Mouse (Mus musculus) layer of hippocampus, postnatal 10 days (tissue): Measurements from ENCODE around the gene Cyp1a2. TPM values are rescaled to one million over a fixed set of nuclear protein-coding genes. Genes with fewer than 3 reads are reported as not detected.
"Not testable (repeated sequence)": the region's sequence is repeated elsewhere in the genome, so short reads cannot be mapped to it uniquely, and the experiment has no call there.

Experiments used
- DNase-seq, 2 experiments: peaks; one replicate each; pipeline ENCODE4 v3.0.0; 2021; ENCODE audit warnings: low spot score in 2 of 2
- long read RNA-seq: library from polyadenylated mRNA; stranded (forward); transcript quantifications from one replicate; pipeline ENCODE4 v2.0.0, GENCODE M21; 2023
- total RNA-seq, 2 experiments: library from RNA; stranded (reverse); gene quantifications; 2 replicates each; pipeline ENCODE4 v1.2.3; 2021

The Cyp1a2 gene
- not detected for total RNA-seq
- long read RNA-seq = 0 reads

DNA sequence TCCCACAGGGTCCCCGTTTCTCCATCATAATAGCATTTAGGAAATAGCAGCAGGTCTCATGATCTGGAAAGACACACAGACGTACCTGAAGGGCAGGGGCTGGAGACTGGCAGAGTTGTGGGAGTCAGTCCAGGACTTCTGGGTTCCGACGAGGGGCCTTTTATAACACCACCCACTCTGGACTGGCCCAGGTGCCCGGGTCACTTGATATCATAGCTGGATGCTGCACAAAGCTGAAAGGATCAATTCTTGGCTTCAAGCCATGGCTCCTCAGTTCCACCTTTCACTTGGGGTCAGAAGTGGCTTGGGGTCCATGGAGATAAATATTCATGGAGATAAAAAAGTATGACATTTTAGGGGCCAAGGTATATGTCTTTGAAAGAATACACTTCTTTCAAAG lies at the start of gene Cyp1a2:
Gene Cyp1a2 (minus strand): TSS at position 184 of the 400 bp plus-strand sequence.
- no peak for DNase-seq

- no peak for DNase-seq
Observed at GRCm38 (mm10) chr9:57728312-57728711, 44.8 kb upstream of the Cyp1a2 start.

GRCm38 (mm10) chr9:57724701-57725100 lies 41.2 kb upstream of the Cyp1a2 start:
- DNase-seq = no peak

GRCm38 (mm10) chr9:57723796-57724195 lies 40.3 kb upstream of the Cyp1a2 start:
- no peak for DNase-seq

GRCm38 (mm10) chr9:57723315-57723715 lies 39.8 kb upstream of the Cyp1a2 start:
- DNase-seq = peak; percentile 56 to 67

DNA sequence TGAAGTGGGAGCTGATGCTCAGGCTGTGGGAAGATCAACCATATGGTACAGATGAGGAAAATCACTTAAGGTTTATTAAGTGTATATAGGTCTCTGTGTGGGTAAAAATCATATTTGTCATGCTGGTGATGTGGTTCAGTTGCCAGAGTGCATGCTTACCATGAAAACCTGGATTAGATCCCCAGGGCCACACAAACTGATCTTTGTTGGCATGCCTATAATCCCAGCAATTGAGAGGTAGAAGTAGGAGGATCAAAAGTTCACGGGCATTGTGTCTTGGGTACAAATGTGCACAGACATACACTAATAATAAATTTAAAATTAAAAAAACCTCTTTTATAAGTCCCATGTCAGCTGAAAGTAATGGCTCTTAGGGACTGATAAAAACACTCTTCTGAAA lies 38.9 kb upstream of the Cyp1a2 start:
- no peak for DNase-seq

DNA sequence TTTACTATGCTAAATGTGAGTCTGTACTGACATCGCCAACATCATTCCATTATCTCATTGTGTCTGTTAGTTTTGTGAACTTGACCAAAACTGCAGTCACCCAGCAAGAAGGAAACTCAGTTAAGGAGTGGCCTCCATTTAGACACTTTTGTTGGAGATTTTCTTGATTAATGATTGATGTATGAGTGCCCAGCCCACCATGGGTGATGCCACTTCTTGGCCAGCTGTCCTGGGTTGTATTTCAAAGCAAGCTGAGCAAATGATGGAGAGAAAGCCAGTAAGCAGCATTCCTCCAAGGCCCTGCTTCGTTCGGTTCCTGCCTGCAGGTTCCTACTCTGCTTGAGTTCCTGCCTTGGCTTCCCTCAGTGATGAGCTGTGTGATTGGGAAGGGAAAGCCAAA lies 37.2 kb upstream of the Cyp1a2 start:
- DNase-seq = no peak

DNA sequence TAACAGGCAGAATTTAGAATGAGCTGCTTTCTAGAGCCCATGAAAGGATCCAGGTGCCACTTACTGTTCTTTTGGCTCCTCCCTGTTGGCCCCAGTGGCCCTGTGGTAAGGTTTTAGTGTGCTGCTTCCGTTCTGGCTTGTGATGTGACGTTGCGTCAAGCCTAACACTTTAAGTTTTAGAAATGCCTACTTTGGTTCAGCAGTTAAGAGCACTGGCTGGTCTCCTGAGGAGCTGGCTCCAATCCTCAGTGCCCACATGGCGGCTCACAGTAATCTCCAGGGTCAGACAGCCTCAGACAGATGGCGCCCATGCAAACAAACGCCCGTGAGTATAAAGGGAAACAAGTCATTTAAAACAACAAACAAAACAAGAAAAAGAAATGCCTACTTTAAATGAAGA lies 34.9 kb upstream of the Cyp1a2 start:
- no peak for DNase-seq

DNA sequence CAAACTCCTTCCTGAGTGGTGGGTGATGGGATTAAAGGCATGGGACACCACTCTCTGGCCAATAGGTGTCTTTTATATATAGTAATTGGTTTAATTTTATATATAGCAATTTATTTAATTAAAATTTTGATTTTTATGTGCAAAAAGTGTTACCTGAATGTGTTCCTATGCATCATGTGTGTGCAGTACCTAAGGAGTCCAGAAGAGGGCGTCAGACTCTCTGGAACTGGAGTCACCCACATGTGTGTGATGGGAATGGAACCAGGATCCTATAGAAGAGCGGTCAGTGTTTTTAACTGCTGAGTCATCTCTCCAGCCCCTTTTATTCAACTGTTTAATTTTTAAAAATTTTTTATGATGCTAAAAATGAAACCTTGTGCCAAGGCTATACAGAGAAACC lies 28.7 kb upstream of the Cyp1a2 start:
- DNase-seq = no peak

DNA sequence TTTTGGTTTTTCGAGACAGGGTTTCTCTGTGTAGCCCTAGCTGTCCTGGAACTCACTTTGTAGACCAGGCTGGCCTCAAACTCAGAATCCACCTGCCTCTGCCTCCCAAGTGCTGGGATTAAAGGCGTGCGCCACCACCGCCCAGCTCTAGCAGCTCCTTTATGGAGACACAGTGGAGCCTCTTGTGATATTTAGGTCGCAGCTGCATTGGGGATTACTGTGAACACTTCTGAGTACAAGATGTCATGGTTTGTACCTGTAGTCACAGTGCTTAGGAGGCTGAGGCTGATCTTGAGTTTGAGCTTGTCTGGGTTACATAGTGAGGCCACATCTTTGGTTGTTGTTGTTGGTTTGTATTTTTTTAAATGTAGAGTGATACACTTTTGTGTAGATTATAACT lies 26.7 kb upstream of the Cyp1a2 start:
- DNase-seq = not testable (repeated sequence)

DNA sequence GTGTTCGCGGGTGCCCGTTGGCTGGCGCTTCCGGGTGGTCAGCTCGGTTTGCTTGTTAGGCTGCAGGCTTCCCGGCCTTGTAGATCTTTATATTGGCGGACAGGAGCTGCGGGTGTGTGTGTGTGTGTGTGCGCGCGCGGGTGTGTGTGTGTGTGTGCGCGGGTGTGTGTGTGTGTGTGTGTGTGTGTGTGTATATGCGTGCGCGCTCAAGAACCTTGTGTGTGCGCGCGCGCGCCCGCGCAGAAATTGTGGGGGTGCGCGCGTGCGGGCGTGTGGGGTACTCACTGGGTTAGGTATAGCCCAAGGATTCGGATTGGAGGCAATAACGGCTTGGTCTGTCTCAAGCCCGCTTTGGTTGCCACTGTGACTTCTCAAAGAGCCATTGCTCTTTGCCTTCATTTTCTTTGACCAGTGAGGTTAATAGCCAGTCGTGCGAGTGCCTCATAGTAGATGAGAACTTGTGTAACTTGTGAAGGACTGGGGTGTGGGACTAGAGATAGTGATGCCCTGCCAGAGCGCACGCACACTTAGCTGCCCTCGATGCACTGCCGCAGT lies 25.3 kb upstream of the Cyp1a2 start:
- DNase-seq = peak; percentile 49 to 62

- peak; percentile 89 to 91 for DNase-seq
Observed at GRCm38 (mm10) chr9:57708068-57708719, 24.7 kb upstream of the Cyp1a2 start, which contains the start of gene Edc3. Gene Edc3 (plus strand): TSS chr9:57708540.

GRCm38 (mm10) chr9:57706496-57706895 lies 23.0 kb upstream of the Cyp1a2 start:
- DNase-seq = no peak

GRCm38 (mm10) chr9:57698466-57699150 lies 15.1 kb upstream of the Cyp1a2 start:
- DNase-seq = no peak

DNA sequence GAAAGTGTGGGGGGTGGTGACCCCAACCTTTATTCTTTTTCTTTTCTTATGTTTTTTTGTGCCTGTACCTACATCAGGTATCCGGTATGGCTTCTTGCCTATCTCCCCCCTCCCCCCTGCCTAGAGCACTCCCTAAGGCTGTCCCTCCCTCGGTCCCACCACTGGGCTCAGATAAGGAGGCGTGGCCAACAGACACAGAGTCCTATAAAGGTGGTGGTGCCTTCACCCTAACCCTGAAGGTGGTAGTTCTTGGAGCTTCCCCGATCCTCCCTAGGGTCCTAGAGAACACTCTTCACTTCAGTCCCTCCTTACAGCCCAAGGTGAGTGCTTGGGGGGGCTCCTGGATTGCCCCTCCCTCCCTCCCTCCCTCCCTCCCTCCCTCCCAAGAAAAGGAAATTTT lies 13.9 kb upstream of the Cyp1a2 start:
- no peak for DNase-seq

- DNase-seq = peak; percentile 81 to 87
Observed at GRCm38 (mm10) chr9:57696380-57697285, 13.1 kb upstream of the Cyp1a2 start.

GRCm38 (mm10) chr9:57694108-57694507 lies 10.6 kb upstream of the Cyp1a2 start:
- no peak for DNase-seq

DNA sequence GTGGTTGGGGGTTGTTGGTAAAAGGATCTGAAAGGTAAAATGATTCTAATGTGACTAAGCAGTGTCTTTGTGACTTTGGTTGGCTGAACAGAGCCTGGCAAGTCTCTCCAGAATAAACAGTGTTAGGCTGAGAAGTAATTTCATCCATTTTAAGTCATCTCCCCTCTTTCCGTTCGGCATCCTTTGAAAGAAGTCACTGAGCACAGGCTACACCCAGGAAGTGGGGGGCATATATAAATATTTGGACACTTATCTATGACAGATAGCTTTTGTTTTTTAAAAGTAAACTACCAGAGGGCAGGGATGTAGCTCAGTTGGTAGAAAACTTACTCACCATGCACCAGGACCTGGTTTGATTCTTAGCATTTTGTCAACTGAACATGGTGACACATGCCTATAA lies 5.1 kb upstream of the Cyp1a2 start:
- DNase-seq = no peak

- no peak for DNase-seq
Observed at GRCm38 (mm10) chr9:57688158-57688557, 4.7 kb upstream of the Cyp1a2 start.

DNA sequence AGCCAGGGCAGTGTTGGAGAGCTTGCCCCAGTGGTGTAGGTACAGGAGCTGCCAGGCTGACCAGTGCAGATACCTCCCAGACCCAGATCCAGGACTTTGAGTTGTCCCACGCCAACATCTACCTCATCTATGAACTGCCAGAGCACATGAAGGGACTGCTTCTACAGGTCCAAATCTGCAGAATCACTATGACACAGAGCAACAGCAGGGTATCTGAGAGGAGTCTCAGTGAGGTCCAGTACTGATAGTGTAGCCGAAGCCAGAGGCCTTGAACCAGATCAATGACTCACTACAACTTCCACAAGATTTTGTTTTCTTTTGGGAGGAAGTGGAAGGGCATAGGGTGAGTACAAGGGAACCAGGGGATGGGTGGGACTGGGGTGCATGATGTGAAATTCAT lies 4.2 kb upstream of the Cyp1a2 start, which contains the start of gene Cyp1a1:
Gene Cyp1a1 (plus strand): TSS at position 178 of the 400 bp plus-strand sequence.
- no peak for DNase-seq

DNA sequence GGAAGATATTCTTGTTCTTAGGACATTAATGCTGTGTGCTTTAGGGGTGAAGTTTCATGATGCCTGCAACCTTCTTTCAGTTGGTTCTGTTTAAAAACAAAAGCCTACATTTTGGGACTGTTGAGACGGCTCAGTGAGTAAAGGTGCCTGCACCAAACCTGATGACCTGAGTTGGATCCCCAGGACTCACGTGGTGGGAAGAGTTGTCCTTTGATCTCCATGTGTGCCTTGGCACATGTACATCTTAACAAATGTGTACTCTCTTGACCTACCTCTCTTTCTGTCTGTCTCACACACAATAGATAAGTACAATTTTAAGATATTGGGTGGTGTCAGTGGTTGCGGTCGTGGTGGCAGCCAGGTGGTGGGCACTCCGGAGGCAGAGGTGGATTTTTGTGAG lies 2.5 kb upstream of the Cyp1a2 start:
- DNase-seq = no peak
